Mouse (Mus musculus): ENCODE results near the gene Washc2. TPM values are rescaled to one million over a fixed set of nuclear protein-coding genes. Genes with fewer than 3 reads are reported as not detected.
A peak's percentile ranks its signal among the peaks of the same experiment; 100 is the strongest.

Gene Washc2
- polyA plus RNA-seq, 1 experiment from 2014 or later: 12.3 TPM

DNA sequence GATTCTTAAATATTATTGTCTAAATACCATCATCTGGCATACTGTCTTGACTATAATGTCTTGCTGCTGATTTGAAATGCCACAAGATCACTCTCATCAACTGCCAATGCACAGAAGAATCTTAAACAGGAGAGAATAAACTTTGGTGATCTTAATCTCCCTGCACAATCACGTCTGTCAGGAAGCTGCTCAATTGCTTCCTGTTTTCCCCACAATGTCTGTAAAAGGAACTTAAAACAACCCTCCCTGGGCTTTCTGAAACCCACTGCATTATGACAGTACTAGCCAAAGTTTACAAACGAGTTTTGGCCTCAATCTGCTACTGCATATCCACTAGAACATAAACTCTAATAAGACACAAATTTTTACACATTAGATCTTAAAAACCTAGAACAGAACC, 21.4 kb upstream of the Washc2 start:
- DNase-seq: no peak
- H3K9ac ChIP-seq (replicated peaks): no peak overlapping the region
- 17% methylated on average over 2 of the region's 2 CpGs for WGBS (ENCODE audit: insufficient replicate concordance)

GRCm38 (mm10) chr6:116189417-116189816, 18.4 kb upstream of the Washc2 start:
- ATAC-seq (no peak), DNase-seq (no peak)
- no peak overlapping the region for H3K4me2 ChIP-seq (ENCODE audit: low read depth, low read length)
- no peaks in the 10 kb centered on the region for H3K36me3 ChIP-seq (replicated peaks; ENCODE audit: insufficient read depth, low read length)
- no peaks in the 10 kb centered on the region for H3K9me3 ChIP-seq (ENCODE audit: low read length)
- WGBS (ENCODE audit: insufficient replicate concordance): 25% methylated on average over 1 of the region's 1 CpGs
- no peak overlapping the region for H3K4me3 ChIP-seq (ENCODE audit: low read depth, low read length)
- no peak for TF ChIP-seq CTCF (IDR thresholded peaks at IDR 0.05; ENCODE audit: low read depth)
- H3K9ac ChIP-seq (replicated peaks): no peak overlapping the region
- no peak overlapping the region for H3K27ac ChIP-seq (ENCODE audit: low read depth)
- peaks cover 24% of the 10 kb centered on the region for H3K4me1 ChIP-seq (ENCODE audit: insufficient read depth)
- no peaks in the 10 kb centered on the region for H3K27me3 ChIP-seq (ENCODE audit: insufficient read depth, low read length)

More for the DNA sequence above, 21.4 kb upstream of the Washc2 start:
- no peak for TF ChIP-seq CTCF (IDR thresholded peaks at IDR 0.05; ENCODE audit: low read depth)
- no peak for TF ChIP-seq EP300 (IDR thresholded peaks at IDR 0.05; ENCODE audit: low read depth)
- no peak overlapping the region for H3K4me2 ChIP-seq (ENCODE audit: low read depth, low read length)
- no peaks in the 10 kb centered on the region for H3K36me3 ChIP-seq (replicated peaks; ENCODE audit: insufficient read depth, low read length)
- H3K27ac ChIP-seq (ENCODE audit: low read depth): no peak overlapping the region
- no peaks in the 10 kb centered on the region for H3K9me3 ChIP-seq (ENCODE audit: low read length)
- no peaks in the 10 kb centered on the region for H3K27me3 ChIP-seq (ENCODE audit: insufficient read depth, low read length)
- ATAC-seq: no peak
- peaks cover 10% of the 10 kb centered on the region for H3K4me1 ChIP-seq (ENCODE audit: insufficient read depth)
- no peak overlapping the region for H3K4me3 ChIP-seq (ENCODE audit: low read depth, low read length)

DNA sequence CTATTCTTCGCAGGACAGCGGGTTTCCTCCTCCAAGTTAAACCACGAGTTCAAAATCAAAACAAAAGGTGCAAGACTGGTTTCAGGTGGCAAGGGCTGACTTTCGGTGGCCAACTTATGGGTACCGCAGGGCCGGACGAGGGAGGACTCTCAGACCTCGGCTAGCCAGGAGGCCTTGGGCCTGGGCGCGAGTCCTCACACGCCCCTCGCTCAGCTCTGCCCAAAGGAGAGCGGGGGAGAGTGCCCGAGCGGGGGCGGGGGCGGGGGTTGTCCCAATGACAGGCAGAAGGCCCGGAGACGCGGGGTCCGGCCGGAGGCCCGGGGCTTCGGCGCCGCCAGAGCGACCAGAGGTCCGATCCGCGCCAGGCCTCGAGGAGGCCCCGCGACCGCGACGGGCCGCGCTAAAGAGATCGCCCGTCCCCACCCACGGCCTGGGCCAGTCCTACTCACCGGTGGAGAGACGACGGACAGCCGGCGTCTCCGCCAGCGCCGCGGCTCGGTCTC, 15.0 kb upstream of the Washc2 start:
- H3K4me1 ChIP-seq (ENCODE audit: insufficient read depth): peaks cover 23% of the 10 kb centered on the region
- H3K9ac ChIP-seq (replicated peaks): peak overlapping the region; percentile 83
- ATAC-seq (peak; percentile 74), DNase-seq (no peak)
- H3K4me3 ChIP-seq (ENCODE audit: low read depth, low read length): peak overlapping the region; percentile 79
- no peaks in the 10 kb centered on the region for H3K27me3 ChIP-seq (ENCODE audit: insufficient read depth, low read length)
- H3K27ac ChIP-seq (ENCODE audit: low read depth): peak overlapping the region; percentile 75
- H3K4me2 ChIP-seq (ENCODE audit: low read depth, low read length): peak overlapping the region; percentile 97
- TF ChIP-seq CTCF (IDR thresholded peaks at IDR 0.05; ENCODE audit: low read depth) (no peak), EP300 (IDR thresholded peaks at IDR 0.05; ENCODE audit: low read depth) (no peak)
- no peaks in the 10 kb centered on the region for H3K36me3 ChIP-seq (replicated peaks; ENCODE audit: insufficient read depth, low read length)
- H3K9me3 ChIP-seq (ENCODE audit: low read length): no peaks in the 10 kb centered on the region
- under 1% methylated on average over 35 of the region's 51 CpGs for WGBS (ENCODE audit: insufficient replicate concordance)

DNA sequence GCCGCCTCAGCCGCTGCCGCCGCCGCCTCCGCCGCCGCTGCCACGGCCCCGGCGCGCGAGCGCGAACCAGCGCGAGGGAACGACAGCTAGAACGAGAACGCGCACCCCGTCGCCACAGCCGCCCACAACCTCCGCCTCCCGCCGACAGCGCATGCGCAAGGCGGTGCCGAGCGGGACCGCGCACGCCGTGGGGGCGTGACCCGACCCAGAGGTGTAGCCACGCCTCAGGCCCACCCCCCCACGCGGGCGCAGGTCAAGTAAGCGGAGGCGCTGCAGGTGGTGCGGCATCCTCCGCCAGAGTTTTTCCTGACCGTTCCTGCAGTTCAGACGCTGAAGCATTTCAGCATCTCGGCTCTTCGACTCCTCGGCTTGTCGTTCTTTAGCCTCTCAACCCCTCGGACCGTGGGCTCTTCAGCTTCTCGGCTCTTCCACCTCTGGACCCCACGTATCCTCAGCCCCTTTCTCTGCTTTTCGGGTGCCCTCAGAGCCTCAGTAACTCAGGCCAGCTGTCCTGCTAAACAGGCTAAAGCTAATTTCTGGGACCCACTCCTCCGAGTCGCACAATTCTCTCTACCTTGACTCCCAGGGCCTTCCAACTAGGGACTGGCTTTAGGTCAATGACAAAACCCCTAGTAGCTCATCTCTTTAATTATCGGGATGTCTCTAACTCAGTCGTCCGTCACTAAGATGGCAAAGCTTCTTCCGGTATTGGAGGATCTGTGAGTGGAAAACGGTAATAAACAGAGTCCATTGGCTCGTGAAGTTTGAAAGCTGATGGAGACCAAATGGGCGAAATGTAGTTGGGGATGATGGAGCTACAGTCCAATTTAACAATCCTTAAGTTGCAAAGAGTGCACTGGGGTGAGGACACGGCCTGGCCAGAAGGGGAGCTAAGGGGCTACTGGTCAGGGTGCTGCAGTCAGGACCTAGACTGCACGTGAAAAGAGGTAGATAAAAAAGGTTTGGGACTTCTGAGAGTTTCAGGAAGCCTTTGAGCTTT, 14.1 kb upstream of the Washc2 start, which contains the start of gene Tmcc1:
Gene Tmcc1 (minus strand): TSS at position 93 of the 1,000 bp plus-strand sequence.
- WGBS (ENCODE audit: insufficient replicate concordance): 1% methylated on average over 44 of the region's 68 CpGs
- H3K9ac ChIP-seq (replicated peaks): peak within 1 kb of the TSS; percentile 83

GRCm38 (mm10) chr6:116195811-116196210, 12.0 kb upstream of the Washc2 start:
- WGBS (ENCODE audit: insufficient replicate concordance): 73% methylated on average over 8 of the region's 8 CpGs

More for the DNA sequence above, 14.1 kb upstream of the Washc2 start, which contains the start of gene Tmcc1:
- TF ChIP-seq CTCF (IDR thresholded peaks at IDR 0.05; ENCODE audit: low read depth) (0 out of 2 replicates have a peak, but pooled peaks have one; percentile 11), EP300 (IDR thresholded peaks at IDR 0.05; ENCODE audit: low read depth) (no peak)
- DNase-seq (peak; percentile 99), ATAC-seq (peak; percentile 97)
- Histone ChIP-seq H3K4me2 (ENCODE audit: low read depth, low read length) (peak within 1 kb of the TSS; percentile 97), H3K36me3 (replicated peaks; ENCODE audit: insufficient read depth, low read length) (no peaks in the 10 kb centered on the region), H3K27me3 (ENCODE audit: insufficient read depth, low read length) (no peaks in the 10 kb centered on the region), H3K4me1 (ENCODE audit: insufficient read depth) (peaks cover 25% of the 10 kb centered on the region), H3K27ac (ENCODE audit: low read depth) (peak within 1 kb of the TSS; percentile 75), H3K4me3 (ENCODE audit: low read depth, low read length) (peak within 1 kb of the TSS; percentile 79), H3K9me3 (ENCODE audit: low read length) (no peaks in the 10 kb centered on the region)

GRCm38 (mm10) chr6:116198173-116198572, 9.7 kb upstream of the Washc2 start:
- ATAC-seq: peak; percentile 34

More at GRCm38 (mm10) chr6:116195811-116196210, 12.0 kb upstream of the Washc2 start:
- Histone ChIP-seq H3K4me3 (ENCODE audit: low read depth, low read length) (no peak overlapping the region), H3K9me3 (ENCODE audit: low read length) (no peaks in the 10 kb centered on the region), H3K4me1 (ENCODE audit: insufficient read depth) (peaks cover 22% of the 10 kb centered on the region), H3K27ac (ENCODE audit: low read depth) (no peak overlapping the region), H3K9ac (replicated peaks) (no peak overlapping the region), H3K27me3 (ENCODE audit: insufficient read depth, low read length) (no peaks in the 10 kb centered on the region), H3K4me2 (ENCODE audit: low read depth, low read length) (no peak overlapping the region), H3K36me3 (replicated peaks; ENCODE audit: insufficient read depth, low read length) (no peaks in the 10 kb centered on the region)
- no peak for ATAC-seq
- DNase-seq: no peak
- TF ChIP-seq EP300 (IDR thresholded peaks at IDR 0.05; ENCODE audit: low read depth) (no peak), CTCF (IDR thresholded peaks at IDR 0.05; ENCODE audit: low read depth) (no peak)

More at GRCm38 (mm10) chr6:116198173-116198572, 9.7 kb upstream of the Washc2 start:
- TF ChIP-seq EP300 (IDR thresholded peaks at IDR 0.05; ENCODE audit: low read depth): no peak
- peak; percentile 68 for TF ChIP-seq CTCF (IDR thresholded peaks at IDR 0.05; ENCODE audit: low read depth)
- Histone ChIP-seq H3K4me3 (ENCODE audit: low read depth, low read length) (no peak overlapping the region), H3K4me2 (ENCODE audit: low read depth, low read length) (no peak overlapping the region), H3K9ac (replicated peaks) (no peak overlapping the region), H3K4me1 (ENCODE audit: insufficient read depth) (peaks cover 9% of the 10 kb centered on the region), H3K9me3 (ENCODE audit: low read length) (no peaks in the 10 kb centered on the region), H3K27ac (ENCODE audit: low read depth) (0 out of 2 replicates have a peak overlapping the region, but pooled peaks have one; percentile 62), H3K27me3 (ENCODE audit: insufficient read depth, low read length) (no peaks in the 10 kb centered on the region), H3K36me3 (replicated peaks; ENCODE audit: insufficient read depth, low read length) (no peaks in the 10 kb centered on the region)
- no peak for DNase-seq
- whole genome bisulfite sequencing (ENCODE audit: insufficient replicate concordance): 32% methylated on average over 3 of the region's 3 CpGs

Measured in liver, postnatal 0 days (tissue).